Mouse (Mus musculus) adrenal gland, postnatal 36 days (tissue): ENCODE measurements around the gene Tprn. TPM values are rescaled to one million over a fixed set of nuclear protein-coding genes. Genes with fewer than 3 reads are reported as not detected.

ENCODE experiments used
- DNase-seq, 2 experiments: peaks; one replicate each; pipeline ENCODE4 v3.0.0; 2021; ENCODE audit warnings: mixed read lengths in 1 of 2
- total RNA-seq, 2 experiments: library from RNA; stranded (reverse); gene quantifications; 2 replicates each; pipeline ENCODE4 v1.2.3; 2021

Gene Tprn
- total RNA-seq, 2 experiments from 2014 or later: 8.7 to 9.2 TPM

GRCm38 (mm10) chr2:25292856-25293255 is 30.4 kb downstream of the Tprn start:
- peak; percentile 75 to 90 for DNase-seq

GRCm38 (mm10) chr2:25293706-25294105 is 31.3 kb downstream of the Tprn start:
- DNase-seq: no peak

- DNase-seq: no peak
These were observed 34.7 kb downstream of the Tprn start for GRCm38 (mm10) chr2:25297093-25297492.

GRCm38 (mm10) chr2:25298046-25298445 is 35.6 kb downstream of the Tprn start:
- DNase-seq: no peak

GRCm38 (mm10) chr2:25303452-25303851 is 41.0 kb downstream of the Tprn start:
- DNase-seq: no peak

- DNase-seq: no peak
These were observed 41.7 kb downstream of the Tprn start for GRCm38 (mm10) chr2:25303931-25304656.

GRCm38 (mm10) chr2:25304657-25305541 is 42.5 kb downstream of the Tprn start:
- DNase-seq: peak; percentile 48 to 55

GRCm38 (mm10) chr2:25305587-25306359 is 43.4 kb downstream of the Tprn start:
- DNase-seq: no peak

- DNase-seq: no peak
These were observed 47.8 kb downstream of the Tprn start for GRCm38 (mm10) chr2:25310180-25310579.

GRCm38 (mm10) chr2:25310969-25311368 is 48.6 kb downstream of the Tprn start:
- DNase-seq: no peak

- no peak for DNase-seq
These were observed 49.1 kb downstream of the Tprn start for GRCm38 (mm10) chr2:25311491-25311891.

- DNase-seq: no peak
These were observed 55.9 kb downstream of the Tprn start for GRCm38 (mm10) chr2:25318119-25318966.

- DNase-seq: peak; percentile 76 to 80
These were observed 56.8 kb downstream of the Tprn start, which contains the start of gene Grin1 for GRCm38 (mm10) chr2:25318971-25319773. TSS of gene Grin1 (minus strand) at chr2:25319187.

Other genes starting within 250 kb of the Tprn start
- gene Nsmf, start 208.3 kb upstream of the Tprn start, total RNA-seq: 10 to 100 TPM; 32.8 to 56.4 TPM
- not detected for gene Entpd8, start 182.3 kb upstream of the Tprn start, total RNA-seq
- gene Noxa1, start 167.5 kb upstream of the Tprn start, total RNA-seq: not detected
- 1 to 10 TPM; 2.1 to 2.3 TPM for gene Nrarp, start 81.9 kb upstream of the Tprn start, total RNA-seq
- gene Tor4a, start 65.7 kb upstream of the Tprn start, total RNA-seq: 10 to 100 TPM; 14.0 to 24.8 TPM
- gene Nelfb, start 51.1 kb upstream of the Tprn start, total RNA-seq: 10 to 100 TPM; 54.8 to 57.2 TPM
- not detected for gene Stpg3, start 48.0 kb upstream of the Tprn start, total RNA-seq
- not detected for gene Fam166a, start 43.9 kb upstream of the Tprn start, total RNA-seq
- 100 to 1,000 TPM; 291 to 296 TPM for gene Tubb4b, start 37.9 kb upstream of the Tprn start, total RNA-seq
- gene Slc34a3, start 28.3 kb upstream of the Tprn start, total RNA-seq: not detected
- not detected for gene Rnf224, start 25.8 kb upstream of the Tprn start, total RNA-seq
- gene Rnf208, start 20.4 kb upstream of the Tprn start, total RNA-seq: 1 to 10 TPM; 5.8 TPM
- gene Cysrt1, start 20.2 kb upstream of the Tprn start, total RNA-seq: not detected
- 1 to 10 TPM; 4.1 to 4.8 TPM for gene AL732309.1, start 15.8 kb upstream of the Tprn start, total RNA-seq
- gene Tmem203, start 7.2 kb upstream of the Tprn start, total RNA-seq: 10 to 100 TPM; 22.6 to 38.8 TPM
- gene Ssna1, start 9.8 kb downstream of the Tprn start, total RNA-seq: 10 to 100 TPM; 43.8 to 45.1 TPM
- 10 to 100 TPM; 76.5 to 81.3 TPM for gene Anapc2, start 9.9 kb downstream of the Tprn start, total RNA-seq
- not detected for gene Tmem210, start 25.5 kb downstream of the Tprn start, total RNA-seq
- not detected for gene Lrrc26, start 27.3 kb downstream of the Tprn start, total RNA-seq
- gene Grin1, start 56.6 kb downstream of the Tprn start, total RNA-seq: 1 to 10 TPM; 6.3 to 7.6 TPM
- 10 to 100 TPM; 53.1 to 59.2 TPM for gene Man1b1, start 69.7 kb downstream of the Tprn start, total RNA-seq
- gene Dpp7, start 93.7 kb downstream of the Tprn start, total RNA-seq: 10 to 100 TPM; 29.9 to 31.8 TPM
- gene Uap1l1, start 103.1 kb downstream of the Tprn start, total RNA-seq: 10 to 100 TPM; 20.0 to 23.1 TPM
- under 1 TPM; 0.43 to 0.95 TPM for gene Sapcd2, start 109.7 kb downstream of the Tprn start, total RNA-seq
- 1 to 10 TPM; 5.0 to 7.8 TPM for gene Entpd2, start 133.3 kb downstream of the Tprn start, total RNA-seq
- gene Npdc1, start 136.7 kb downstream of the Tprn start, total RNA-seq: 100 to 1,000 TPM; 117 to 140 TPM
- gene Fut7, start 160.6 kb downstream of the Tprn start, total RNA-seq: not detected
- 10 to 100 TPM; 29.7 to 36.4 TPM for gene Abca2, start 166.1 kb downstream of the Tprn start, total RNA-seq
- gene Clic3, start 194.2 kb downstream of the Tprn start, total RNA-seq: not detected
- 10 to 100 TPM; 32.3 to 34.2 TPM for gene Paxx, start 198.5 kb downstream of the Tprn start, total RNA-seq
- 1 to 10 TPM; 1.1 to 2.0 TPM for gene Ptgds, start 207.4 kb downstream of the Tprn start, total RNA-seq
- gene Lcn12, start 231.3 kb downstream of the Tprn start, total RNA-seq: not detected
- gene Fbxw5, start 238.1 kb downstream of the Tprn start, total RNA-seq: 10 to 100 TPM; 87.0 to 89.8 TPM
- gene C8g, start 239.1 kb downstream of the Tprn start, total RNA-seq: 1 to 10 TPM; 1.7 TPM